Mouse (Mus musculus) liver, embryonic 12.5 days (tissue): Measurements from ENCODE around the gene 3110040M04Rik. TPM values are rescaled to one million over a fixed set of nuclear protein-coding genes. Genes with fewer than 3 reads are reported as not detected.
A peak's percentile ranks its signal among the peaks of the same experiment; 100 is the strongest.

Experiments
- ATAC-seq: fragments of 200-750 bp; cut with Nextera tagmentation; 2 replicates; pipeline ENCODE4 v1.8.0; 2017; ENCODE audit warnings: moderate number of reproducible peaks, mild to moderate bottlenecking, moderate library complexity
- H3K27ac ChIP-seq: fragments of 300-500 bp; sonication (generic); 2 replicates; pipeline ENCODE4 v1.5.1; 2016; ENCODE audit warnings: mild to moderate bottlenecking
- H3K27me3 ChIP-seq: fragments of 300-500 bp; sonication (generic); replicated peaks from 2 replicates; pipeline ENCODE4 v1.6.1; 2016; ENCODE audit warnings: mild to moderate bottlenecking, moderate library complexity
- H3K36me3 ChIP-seq: fragments of 300-500 bp; sonication (generic); 2 replicates; pipeline ENCODE4 v1.6.1; 2016; ENCODE audit warnings: mild to moderate bottlenecking, moderate library complexity
- H3K4me1 ChIP-seq: fragments of 300-500 bp; sonication (generic); 2 replicates; pipeline ENCODE4 v1.6.1; 2016
- H3K4me2 ChIP-seq: fragments of 300-500 bp; sonication (generic); 2 replicates; pipeline ENCODE4 v1.6.1; 2016; ENCODE audit warnings: mild to moderate bottlenecking, moderate library complexity
- H3K4me3 ChIP-seq: fragments of 300-500 bp; sonication (generic); 2 replicates; pipeline ENCODE4 v1.5.1; 2016; ENCODE audit warnings: mild to moderate bottlenecking, moderate library complexity
- H3K9ac ChIP-seq: fragments of 300-500 bp; sonication (generic); 2 replicates; pipeline ENCODE4 v1.6.1; 2016; ENCODE audit warnings: mild to moderate bottlenecking, moderate library complexity
- H3K9me3 ChIP-seq: fragments of 300-500 bp; sonication (generic); replicated peaks from 2 replicates; pipeline ENCODE4 v1.6.1; 2016; ENCODE audit warnings: mild to moderate bottlenecking, moderate library complexity
- whole genome bisulfite sequencing: fragments of 180-500 bp; shearing (Covaris S2); methylation state at CpG from one replicate; pipeline ENCODE4 v1.1.7; 2016; ENCODE audit not compliant: insufficient replicate concordance; 5-methylcytosine and 5-hydroxymethylcytosine counted together
- polyA plus RNA-seq: library from polyadenylated mRNA; unstranded; fragments of >200 nt; fragmentation: Nextera tagmentation; extraction: Ambion mirVana; gene quantifications from 2 replicates; pipeline ENCODE4 v1.2.1, GENCODE M21; 2016

3110040M04Rik gene
- polyA plus RNA-seq, 1 experiment from 2014 or later = 1.6 TPM

DNA sequence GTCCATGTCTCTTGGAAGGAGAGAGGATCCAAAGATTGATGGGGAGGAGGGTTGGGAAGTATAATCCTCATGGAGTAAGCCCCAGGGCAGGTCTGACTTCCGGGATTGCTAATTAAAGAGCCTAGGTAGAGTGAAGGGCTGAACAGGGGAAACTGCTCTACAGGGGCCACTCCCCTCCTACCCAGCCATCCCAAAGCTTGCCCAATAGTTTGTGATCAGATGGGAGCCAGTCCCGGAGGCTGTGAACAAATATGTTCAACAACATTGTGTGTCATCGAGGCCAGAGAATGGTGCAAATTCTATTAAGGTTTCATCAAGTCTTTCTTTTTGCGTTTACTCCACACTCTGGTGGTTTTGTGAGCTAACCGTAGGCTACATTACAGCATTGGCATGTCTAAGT, 40.1 kb downstream of the 3110040M04Rik start:
- Histone ChIP-seq H3K4me1 (peaks cover 13% of the 10 kb centered on the region; the same call in 1 of the 2 replicates), H3K36me3 (no peaks in the 10 kb centered on the region), H3K9me3 (no peaks in the 10 kb centered on the region), H3K9ac (no peak overlapping the region), H3K4me2 (no peak overlapping the region), H3K4me3 (no peak overlapping the region), H3K27me3 (0 out of 2 replicates have a peak, but pooled peaks cover 4% of the 10 kb centered on the region), H3K27ac (no peak overlapping the region)
- ATAC-seq = no peak
- whole genome bisulfite sequencing = 82% methylated on average over 5 of the region's 5 CpGs

DNA sequence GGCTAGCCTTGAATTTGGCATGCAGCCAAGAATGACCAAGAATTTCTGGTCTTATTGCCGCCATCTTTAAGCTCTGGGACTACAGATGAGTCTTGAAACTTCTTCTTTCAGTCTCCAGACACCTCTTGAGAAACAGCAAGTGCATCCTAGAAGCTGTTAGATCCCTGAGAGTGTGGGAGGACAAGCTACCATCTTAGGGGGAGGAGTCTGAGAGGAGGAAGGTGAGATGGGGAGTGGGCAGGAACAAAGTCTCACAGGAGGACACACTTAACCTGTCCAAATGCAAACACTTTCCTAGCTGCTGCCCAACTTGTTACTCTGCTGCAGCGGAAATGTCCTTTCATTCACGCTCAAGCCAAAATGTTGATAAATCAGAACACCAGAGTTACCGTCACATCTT, 40.8 kb downstream of the 3110040M04Rik start:
- ATAC-seq = no peak
- WGBS = 82% methylated on average over 4 of the region's 4 CpGs
- no peak overlapping the region for H3K4me2 ChIP-seq
- H3K4me3 ChIP-seq = no peak overlapping the region
- H3K9me3 ChIP-seq = no peaks in the 10 kb centered on the region
- H3K27me3 ChIP-seq = 0 out of 2 replicates have a peak, but pooled peaks cover 4% of the 10 kb centered on the region
- peaks cover 12% of the 10 kb centered on the region; the same call in 1 of the 2 replicates for H3K4me1 ChIP-seq
- H3K27ac ChIP-seq = no peak overlapping the region
- H3K36me3 ChIP-seq = no peaks in the 10 kb centered on the region
- no peak overlapping the region for H3K9ac ChIP-seq

DNA sequence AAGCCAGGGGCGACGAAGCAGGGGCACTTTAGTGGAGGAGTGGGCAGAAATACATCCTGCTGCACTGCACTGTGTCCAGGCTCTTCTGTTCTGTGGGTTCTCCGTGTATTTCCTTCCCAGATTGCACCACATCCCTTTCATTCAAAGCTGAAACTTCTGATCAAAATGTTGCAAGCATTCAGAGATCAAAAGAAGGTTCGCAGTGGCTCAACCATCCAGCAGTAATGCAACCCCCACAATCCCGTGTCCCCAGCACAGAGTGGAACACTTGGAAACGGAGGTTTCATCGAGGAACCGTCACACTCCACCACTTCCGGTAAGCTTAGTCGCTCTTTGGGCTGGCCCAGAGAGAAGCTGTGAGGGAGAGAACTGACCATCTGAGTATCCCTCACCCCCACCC, 41.2 kb downstream of the 3110040M04Rik start:
- 70% methylated on average over 10 of the region's 10 CpGs for WGBS
- no peak overlapping the region for H3K27ac ChIP-seq
- H3K4me2 ChIP-seq = no peak overlapping the region
- peaks cover 12% of the 10 kb centered on the region; the same call in 1 of the 2 replicates for H3K4me1 ChIP-seq
- H3K9me3 ChIP-seq = no peaks in the 10 kb centered on the region
- H3K36me3 ChIP-seq = no peaks in the 10 kb centered on the region
- 0 out of 2 replicates have a peak, but pooled peaks cover 4% of the 10 kb centered on the region for H3K27me3 ChIP-seq
- H3K9ac ChIP-seq = no peak overlapping the region
- H3K4me3 ChIP-seq = no peak overlapping the region
- no peak for ATAC-seq

- no peak overlapping the region for H3K9ac ChIP-seq
- H3K4me1 ChIP-seq = peaks cover 12% of the 10 kb centered on the region; the same call in 1 of the 2 replicates
- 0 out of 2 replicates have a peak, but pooled peaks cover 9% of the 10 kb centered on the region for H3K27me3 ChIP-seq
- H3K9me3 ChIP-seq = no peaks in the 10 kb centered on the region
- 71% methylated on average over 2 of the region's 2 CpGs for WGBS
- no peak overlapping the region for H3K4me2 ChIP-seq
- no peak overlapping the region for H3K27ac ChIP-seq
- H3K36me3 ChIP-seq = no peaks in the 10 kb centered on the region
- H3K4me3 ChIP-seq = no peak overlapping the region
- no peak for ATAC-seq
Observed at GRCm38 (mm10) chr1:151245846-151246245, 41.9 kb downstream of the 3110040M04Rik start.

GRCm38 (mm10) chr1:151250109-151250508, 46.2 kb downstream of the 3110040M04Rik start:
- no peak overlapping the region for H3K4me2 ChIP-seq
- no peak for ATAC-seq
- 79% methylated on average over 3 of the region's 3 CpGs for WGBS

DNA sequence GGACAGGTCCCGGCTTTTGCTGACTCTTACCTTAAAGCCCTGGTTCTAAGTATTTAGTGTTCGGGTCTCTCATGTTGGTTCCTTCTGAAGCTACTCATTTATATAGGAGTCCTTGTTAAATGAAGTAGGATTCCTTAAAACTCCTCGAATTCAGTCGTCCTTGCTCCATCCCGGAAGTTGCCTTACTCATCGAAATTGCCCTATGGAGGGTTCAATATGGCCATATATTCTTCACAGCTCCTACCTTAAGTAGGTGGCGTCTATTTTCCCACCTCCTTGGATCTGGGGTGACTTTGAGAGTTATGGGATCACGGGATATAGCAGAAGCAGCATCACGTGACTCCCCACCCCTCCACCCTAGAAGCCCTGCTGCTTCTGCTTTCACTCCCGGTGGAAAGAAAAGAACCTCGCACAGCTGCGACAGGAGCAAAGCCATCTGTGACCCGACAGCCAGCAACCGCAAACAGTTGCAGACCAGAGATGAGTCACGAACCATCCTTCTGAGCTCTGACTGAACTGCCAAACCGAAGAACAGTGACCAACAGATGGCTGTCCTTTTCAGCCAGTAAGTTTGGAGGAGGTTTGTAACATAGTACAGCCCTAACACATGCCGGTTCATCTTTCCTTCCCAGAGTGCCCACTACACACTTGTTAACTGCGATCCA, 46.7 kb downstream of the 3110040M04Rik start:
- WGBS = 39% methylated on average over 18 of the region's 18 CpGs
- H3K9me3 ChIP-seq = no peaks in the 10 kb centered on the region
- no peaks in the 10 kb centered on the region for H3K36me3 ChIP-seq
- peaks cover 16% of the 10 kb centered on the region; the same call in 1 of the 2 replicates for H3K4me1 ChIP-seq
- no peak overlapping the region for H3K9ac ChIP-seq
- peak; percentile 40; the same call in 1 of the 2 replicates for ATAC-seq
- H3K27me3 ChIP-seq = 0 out of 2 replicates have a peak, but pooled peaks cover 5% of the 10 kb centered on the region
- peak overlapping the region; percentile 45 for H3K4me2 ChIP-seq
- H3K27ac ChIP-seq = no peak overlapping the region
- no peak overlapping the region for H3K4me3 ChIP-seq

More at GRCm38 (mm10) chr1:151250109-151250508, 46.2 kb downstream of the 3110040M04Rik start:
- 0 out of 2 replicates have a peak, but pooled peaks cover 5% of the 10 kb centered on the region for H3K27me3 ChIP-seq
- H3K4me3 ChIP-seq = no peak overlapping the region
- no peaks in the 10 kb centered on the region for H3K9me3 ChIP-seq
- no peak overlapping the region for H3K9ac ChIP-seq
- H3K4me1 ChIP-seq = peaks cover 16% of the 10 kb centered on the region; the same call in 1 of the 2 replicates
- no peaks in the 10 kb centered on the region for H3K36me3 ChIP-seq
- no peak overlapping the region for H3K27ac ChIP-seq

DNA sequence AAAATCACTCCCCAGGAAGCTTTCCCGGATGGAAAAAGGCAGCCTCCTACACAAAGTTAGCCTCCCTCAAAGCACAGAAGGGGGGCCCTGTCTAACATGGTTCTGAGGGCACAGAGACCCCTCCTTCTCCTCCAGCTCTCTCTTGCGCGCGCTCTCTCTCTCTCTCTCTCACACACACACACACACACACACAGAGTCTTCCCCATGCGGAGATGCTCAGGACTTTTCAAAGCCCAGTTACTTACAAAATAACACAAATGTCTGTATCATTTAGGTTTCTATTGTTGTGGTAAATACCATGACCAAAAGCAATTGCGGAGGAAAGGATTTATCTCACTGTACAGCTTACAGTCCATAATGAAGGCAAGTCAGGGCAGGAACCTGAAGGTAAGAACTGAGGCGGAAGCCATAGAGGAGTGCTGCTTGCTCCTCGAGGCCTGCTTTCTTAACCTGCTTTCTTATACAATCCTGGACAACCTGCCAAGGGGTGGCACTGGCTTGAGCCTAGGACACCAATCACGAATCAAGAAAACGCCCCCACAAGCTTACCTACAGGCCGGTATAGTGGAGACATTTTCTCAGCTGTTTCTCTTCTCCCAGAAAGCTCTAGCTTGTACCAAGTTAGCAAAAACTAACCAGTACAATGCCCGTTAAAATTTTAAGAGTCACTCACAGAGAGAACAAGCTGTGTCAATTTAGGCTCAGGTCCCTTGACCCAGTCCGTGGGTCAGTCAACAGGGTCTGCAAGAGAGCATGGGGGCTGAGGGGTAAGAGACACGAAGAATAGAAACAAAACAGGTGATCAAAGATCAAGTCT, 47.5 kb downstream of the 3110040M04Rik start:
- no peaks in the 10 kb centered on the region for H3K9me3 ChIP-seq
- H3K4me2 ChIP-seq = peak overlapping the region; percentile 45
- 0 out of 2 replicates have a peak, but pooled peaks cover 5% of the 10 kb centered on the region for H3K27me3 ChIP-seq
- peaks cover 14% of the 10 kb centered on the region; the same call in 1 of the 2 replicates for H3K4me1 ChIP-seq
- 66% methylated on average over 14 of the region's 14 CpGs for WGBS
- H3K27ac ChIP-seq = no peak overlapping the region
- ATAC-seq = no peak; the same call in 1 of the 2 replicates
- H3K9ac ChIP-seq = no peak overlapping the region
- H3K36me3 ChIP-seq = no peaks in the 10 kb centered on the region
- no peak overlapping the region for H3K4me3 ChIP-seq

Other genes starting within 250 kb of the 3110040M04Rik start
- 4.8 and 5.3 TPM in 2 replicates for gene Hmcn1, start 210.7 kb upstream of the 3110040M04Rik start, polyA plus RNA-seq
- 3.7 and 4.1 TPM in 2 replicates for gene Gm47985, start 21.6 kb upstream of the 3110040M04Rik start, polyA plus RNA-seq
- 1.2 and 1.7 TPM in 2 replicates for gene Gm8947, start 11.7 kb upstream of the 3110040M04Rik start, polyA plus RNA-seq
- 0.85 and 1.1 TPM in 2 replicates for gene Gm47995, start 5.7 kb upstream of the 3110040M04Rik start, polyA plus RNA-seq
- 0.35 and 0.83 TPM in 2 replicates for gene Gm47996, start 6.0 kb downstream of the 3110040M04Rik start, polyA plus RNA-seq
- gene Ivns1abp, start 140.4 kb downstream of the 3110040M04Rik start, polyA plus RNA-seq = 140 and 141 TPM in 2 replicates
- gene Swt1, start 224.3 kb downstream of the 3110040M04Rik start, polyA plus RNA-seq = 21.3 and 23.5 TPM in 2 replicates
- gene Trmt1l, start 224.4 kb downstream of the 3110040M04Rik start, polyA plus RNA-seq = 29.7 and 31.6 TPM in 2 replicates